Mouse (Mus musculus) macrophage (primary cell): ENCODE measurements at regions not wholly inside any gene's neighbourhood (a gene's known extent, or its start where the extent isn't known, plus 50 kb on each side); places are given as distances from the start of the nearest gene placed in this dataset.

Source experiments
- H3K27ac ChIP-seq: fragments of 350-480 bp; formaldehyde crosslinking; 2 replicates; pipeline ENCODE4 v1.9.0; 2021
- H3K36me3 ChIP-seq: fragments of 350-480 bp; formaldehyde crosslinking; 2 replicates; pipeline ENCODE4 v1.9.0; 2021; ENCODE audit errors: inconsistent target
- H3K4me3 ChIP-seq: fragments of 350-480 bp; formaldehyde crosslinking; 2 replicates; pipeline ENCODE4 v1.9.0; 2021; ENCODE audit errors: inconsistent target
- H3K79me2 ChIP-seq: fragments of 350-480 bp; formaldehyde crosslinking; 2 replicates; pipeline ENCODE4 v1.9.0; 2021; ENCODE audit errors: inconsistent target
- WGBS: methylation state at CpG from one replicate; pipeline ENCODE4 v1.1.7; 2026; ENCODE audit warnings: inconsistent platforms; ENCODE audit not compliant: missing documents; 5-methylcytosine and 5-hydroxymethylcytosine counted together

- 88% methylated on average over 12 of the region's 12 CpGs for WGBS
- H3K27ac ChIP-seq: no peak overlapping the region
- no peaks in the 10 kb centered on the region for H3K79me2 ChIP-seq
- H3K4me3 ChIP-seq: no peak overlapping the region
- no peaks in the 10 kb centered on the region for H3K36me3 ChIP-seq
These were observed 216.3 kb upstream of the Pdzrn3 start for GRCm38 (mm10) chr6:101593782-101594641.

GRCm38 (mm10) chr6:101585871-101586270, 208.2 kb upstream of the Pdzrn3 start:
- Histone ChIP-seq H3K79me2 (no peaks in the 10 kb centered on the region), H3K36me3 (no peaks in the 10 kb centered on the region), H3K4me3 (no peak overlapping the region), H3K27ac (no peak overlapping the region)
- WGBS: 89% methylated on average over 8 of the region's 16 CpGs

GRCm38 (mm10) chr6:101580824-101581223, 203.1 kb upstream of the Pdzrn3 start:
- H3K4me3 ChIP-seq: no peak overlapping the region
- no peaks in the 10 kb centered on the region for H3K36me3 ChIP-seq
- WGBS: 86% methylated on average over 4 of the region's 4 CpGs
- H3K79me2 ChIP-seq: no peaks in the 10 kb centered on the region
- no peak overlapping the region for H3K27ac ChIP-seq

GRCm38 (mm10) chr6:101556096-101556495, 178.4 kb upstream of the Pdzrn3 start:
- H3K79me2 ChIP-seq: no peaks in the 10 kb centered on the region
- H3K27ac ChIP-seq: peak overlapping the region; percentile 97
- H3K36me3 ChIP-seq: no peaks in the 10 kb centered on the region
- no peak overlapping the region for H3K4me3 ChIP-seq
- WGBS: 100% methylated on average over 1 of the region's 1 CpGs

- Histone ChIP-seq H3K27ac (peak overlapping the region; percentile 97), H3K36me3 (no peaks in the 10 kb centered on the region), H3K4me3 (no peak overlapping the region), H3K79me2 (no peaks in the 10 kb centered on the region)
- 42% methylated on average over 2 of the region's 2 CpGs for WGBS
These were observed 177.4 kb upstream of the Pdzrn3 start for GRCm38 (mm10) chr6:101554965-101555604.

- no peak overlapping the region for H3K27ac ChIP-seq
These were observed 173.0 kb upstream of the Pdzrn3 start for GRCm38 (mm10) chr6:101550501-101551268.

GRCm38 (mm10) chr6:101537581-101537980, 159.9 kb upstream of the Pdzrn3 start:
- Histone ChIP-seq H3K36me3 (no peaks in the 10 kb centered on the region), H3K4me3 (no peak overlapping the region), H3K79me2 (no peaks in the 10 kb centered on the region), H3K27ac (no peak overlapping the region)
- 94% methylated on average over 5 of the region's 5 CpGs for WGBS

More at GRCm38 (mm10) chr6:101550501-101551268, 173.0 kb upstream of the Pdzrn3 start:
- WGBS: 73% methylated on average over 7 of the region's 7 CpGs
- H3K79me2 ChIP-seq: no peaks in the 10 kb centered on the region
- H3K4me3 ChIP-seq: no peak overlapping the region
- no peaks in the 10 kb centered on the region for H3K36me3 ChIP-seq

GRCm38 (mm10) chr6:101534214-101535052, 156.7 kb upstream of the Pdzrn3 start:
- Histone ChIP-seq H3K4me3 (no peak overlapping the region), H3K27ac (no peak overlapping the region), H3K36me3 (no peaks in the 10 kb centered on the region), H3K79me2 (no peaks in the 10 kb centered on the region)
- 66% methylated on average over 9 of the region's 9 CpGs for WGBS

- Histone ChIP-seq H3K79me2 (no peaks in the 10 kb centered on the region), H3K36me3 (no peaks in the 10 kb centered on the region), H3K4me3 (no peak overlapping the region), H3K27ac (no peak overlapping the region)
- WGBS: 7% methylated on average over 7 of the region's 7 CpGs
These were observed 154.7 kb upstream of the Pdzrn3 start for GRCm38 (mm10) chr6:101532436-101532835.

GRCm38 (mm10) chr6:101531914-101532313, 154.2 kb upstream of the Pdzrn3 start:
- Histone ChIP-seq H3K4me3 (no peak overlapping the region), H3K36me3 (no peaks in the 10 kb centered on the region), H3K79me2 (no peaks in the 10 kb centered on the region), H3K27ac (no peak overlapping the region)
- 85% methylated on average over 5 of the region's 5 CpGs for WGBS

GRCm38 (mm10) chr6:101525129-101525528, 147.4 kb upstream of the Pdzrn3 start:
- WGBS: 71% methylated on average over 2 of the region's 2 CpGs
- H3K27ac ChIP-seq: no peak overlapping the region
- H3K4me3 ChIP-seq: no peak overlapping the region
- H3K79me2 ChIP-seq: no peaks in the 10 kb centered on the region
- no peaks in the 10 kb centered on the region for H3K36me3 ChIP-seq

- no peaks in the 10 kb centered on the region for H3K79me2 ChIP-seq
- no peak overlapping the region for H3K27ac ChIP-seq
- no peak overlapping the region for H3K4me3 ChIP-seq
- no peaks in the 10 kb centered on the region for H3K36me3 ChIP-seq
- 92% methylated on average over 6 of the region's 6 CpGs for WGBS
These were observed 143.6 kb upstream of the Pdzrn3 start for GRCm38 (mm10) chr6:101521316-101521715.

- Histone ChIP-seq H3K4me3 (no peak overlapping the region), H3K27ac (no peak overlapping the region), H3K79me2 (no peaks in the 10 kb centered on the region), H3K36me3 (no peaks in the 10 kb centered on the region)
- WGBS: 90% methylated on average over 3 of the region's 3 CpGs
These were observed 143.1 kb upstream of the Pdzrn3 start for GRCm38 (mm10) chr6:101520755-101521154.
